Mouse (Mus musculus): ENCODE measurements around the gene Fbxo40. TPM values are rescaled to one million over a fixed set of nuclear protein-coding genes. Genes with fewer than 3 reads are reported as not detected.

Fbxo40 gene
- polyA plus RNA-seq, 1 experiment from 2014 or later = 1.2 TPM

- WGBS = 59% methylated on average over 6 of the region's 6 CpGs
- H3K27me3 ChIP-seq (ENCODE audit: control insufficient read depth, insufficient read depth, low read length) = no peaks in the 10 kb centered on the region
Observed at GRCm38 (mm10) chr16:37009262-37009661, 19.0 kb upstream of the Fbxo40 start.

GRCm38 (mm10) chr16:36999366-36999972, 9.2 kb upstream of the Fbxo40 start:
- Histone ChIP-seq H3K27ac (ENCODE audit: low read depth, low read length) (no peak overlapping the region), H3K36me3 (ENCODE audit: control insufficient read depth, insufficient read depth, low read length) (no peaks in the 10 kb centered on the region), H3K4me2 (replicated peaks; ENCODE audit: low read depth, low read length) (no peak overlapping the region), H3K9me3 (ENCODE audit: control insufficient read depth, low read length) (no peaks in the 10 kb centered on the region), H3K9ac (ENCODE audit: low read depth, low read length) (no peak overlapping the region), H3K4me1 (ENCODE audit: control insufficient read depth, insufficient read depth, low read length) (no peaks in the 10 kb centered on the region), H3K27me3 (ENCODE audit: control insufficient read depth, insufficient read depth, low read length) (no peaks in the 10 kb centered on the region), H3K4me3 (ENCODE audit: low read length) (no peak overlapping the region)
- WGBS = 86% methylated on average over 9 of the region's 9 CpGs
- no peak for ATAC-seq (ENCODE audit: low FRiP score, low TSS enrichment)

More at GRCm38 (mm10) chr16:37009262-37009661, 19.0 kb upstream of the Fbxo40 start:
- Histone ChIP-seq H3K9ac (ENCODE audit: low read depth, low read length) (no peak overlapping the region), H3K27ac (ENCODE audit: low read depth, low read length) (no peak overlapping the region), H3K4me3 (ENCODE audit: low read length) (no peak overlapping the region), H3K9me3 (ENCODE audit: control insufficient read depth, low read length) (no peaks in the 10 kb centered on the region), H3K36me3 (ENCODE audit: control insufficient read depth, insufficient read depth, low read length) (no peaks in the 10 kb centered on the region), H3K4me2 (replicated peaks; ENCODE audit: low read depth, low read length) (no peak overlapping the region), H3K4me1 (ENCODE audit: control insufficient read depth, insufficient read depth, low read length) (peaks cover 8% of the 10 kb centered on the region; the same call in 1 of the 2 replicates)
- ATAC-seq (ENCODE audit: low FRiP score, low TSS enrichment) = no peak

GRCm38 (mm10) chr16:36997650-36998049, 7.4 kb upstream of the Fbxo40 start:
- Histone ChIP-seq H3K27me3 (ENCODE audit: control insufficient read depth, insufficient read depth, low read length) (no peaks in the 10 kb centered on the region), H3K9ac (ENCODE audit: low read depth, low read length) (no peak overlapping the region), H3K27ac (ENCODE audit: low read depth, low read length) (no peak overlapping the region), H3K9me3 (ENCODE audit: control insufficient read depth, low read length) (no peaks in the 10 kb centered on the region), H3K4me2 (replicated peaks; ENCODE audit: low read depth, low read length) (no peak overlapping the region), H3K4me1 (ENCODE audit: control insufficient read depth, insufficient read depth, low read length) (no peaks in the 10 kb centered on the region), H3K4me3 (ENCODE audit: low read length) (no peak overlapping the region), H3K36me3 (ENCODE audit: control insufficient read depth, insufficient read depth, low read length) (no peaks in the 10 kb centered on the region)
- no peak for ATAC-seq (ENCODE audit: low FRiP score, low TSS enrichment)
- WGBS = 83% methylated on average over 6 of the region's 6 CpGs

- ATAC-seq (ENCODE audit: low FRiP score, low TSS enrichment) = peak; percentile 39; the same call in 1 of the 2 replicates
- Histone ChIP-seq H3K4me2 (replicated peaks; ENCODE audit: low read depth, low read length) (0 out of 2 replicates have a peak overlapping the region, but pooled peaks have one; percentile 1), H3K9ac (ENCODE audit: low read depth, low read length) (no peak overlapping the region), H3K4me1 (ENCODE audit: control insufficient read depth, insufficient read depth, low read length) (no peaks in the 10 kb centered on the region), H3K4me3 (ENCODE audit: low read length) (no peak overlapping the region), H3K27me3 (ENCODE audit: control insufficient read depth, insufficient read depth, low read length) (no peaks in the 10 kb centered on the region), H3K9me3 (ENCODE audit: control insufficient read depth, low read length) (no peaks in the 10 kb centered on the region), H3K27ac (ENCODE audit: low read depth, low read length) (no peak overlapping the region), H3K36me3 (ENCODE audit: control insufficient read depth, insufficient read depth, low read length) (no peaks in the 10 kb centered on the region)
- WGBS = 57% methylated on average over 8 of the region's 8 CpGs
Observed at GRCm38 (mm10) chr16:36989493-36989892, 774 bp downstream of the Fbxo40 start.

GRCm38 (mm10) chr16:36988066-36988465, 2.2 kb downstream of the Fbxo40 start:
- Histone ChIP-seq H3K27ac (ENCODE audit: low read depth, low read length) (no peak overlapping the region), H3K36me3 (ENCODE audit: control insufficient read depth, insufficient read depth, low read length) (no peaks in the 10 kb centered on the region), H3K9ac (ENCODE audit: low read depth, low read length) (no peak overlapping the region), H3K4me3 (ENCODE audit: low read length) (no peak overlapping the region), H3K27me3 (ENCODE audit: control insufficient read depth, insufficient read depth, low read length) (no peaks in the 10 kb centered on the region), H3K4me2 (replicated peaks; ENCODE audit: low read depth, low read length) (no peak overlapping the region), H3K4me1 (ENCODE audit: control insufficient read depth, insufficient read depth, low read length) (no peaks in the 10 kb centered on the region), H3K9me3 (ENCODE audit: control insufficient read depth, low read length) (no peaks in the 10 kb centered on the region)
- ATAC-seq (ENCODE audit: low FRiP score, low TSS enrichment) = no peak

GRCm38 (mm10) chr16:36987399-36987798, 2.9 kb downstream of the Fbxo40 start:
- Histone ChIP-seq H3K27me3 (ENCODE audit: control insufficient read depth, insufficient read depth, low read length) (no peaks in the 10 kb centered on the region), H3K27ac (ENCODE audit: low read depth, low read length) (no peak overlapping the region), H3K9ac (ENCODE audit: low read depth, low read length) (no peak overlapping the region), H3K9me3 (ENCODE audit: control insufficient read depth, low read length) (no peaks in the 10 kb centered on the region), H3K4me2 (replicated peaks; ENCODE audit: low read depth, low read length) (no peak overlapping the region), H3K4me3 (ENCODE audit: low read length) (no peak overlapping the region), H3K36me3 (ENCODE audit: control insufficient read depth, insufficient read depth, low read length) (no peaks in the 10 kb centered on the region), H3K4me1 (ENCODE audit: control insufficient read depth, insufficient read depth, low read length) (no peaks in the 10 kb centered on the region)
- no peak for ATAC-seq (ENCODE audit: low FRiP score, low TSS enrichment)
- 92% methylated on average over 2 of the region's 2 CpGs for WGBS

GRCm38 (mm10) chr16:36985636-36986042, 4.6 kb downstream of the Fbxo40 start:
- H3K4me1 ChIP-seq (ENCODE audit: control insufficient read depth, insufficient read depth, low read length) = no peaks in the 10 kb centered on the region
- H3K4me3 ChIP-seq (ENCODE audit: low read length) = no peak overlapping the region
- 0 out of 2 replicates have a peak, but pooled peaks cover 3% of the 10 kb centered on the region for H3K9me3 ChIP-seq (ENCODE audit: control insufficient read depth, low read length)
- no peak for ATAC-seq (ENCODE audit: low FRiP score, low TSS enrichment)
- no peaks in the 10 kb centered on the region for H3K36me3 ChIP-seq (ENCODE audit: control insufficient read depth, insufficient read depth, low read length)
- no peak overlapping the region for H3K27ac ChIP-seq (ENCODE audit: low read depth, low read length)
- no peak overlapping the region for H3K4me2 ChIP-seq (replicated peaks; ENCODE audit: low read depth, low read length)
- 72% methylated on average over 5 of the region's 5 CpGs for WGBS
- H3K27me3 ChIP-seq (ENCODE audit: control insufficient read depth, insufficient read depth, low read length) = no peaks in the 10 kb centered on the region
- no peak overlapping the region for H3K9ac ChIP-seq (ENCODE audit: low read depth, low read length)

- no peak overlapping the region for H3K4me3 ChIP-seq (ENCODE audit: low read length)
- 0 out of 2 replicates have a peak, but pooled peaks cover 3% of the 10 kb centered on the region for H3K9me3 ChIP-seq (ENCODE audit: control insufficient read depth, low read length)
- no peaks in the 10 kb centered on the region for H3K4me1 ChIP-seq (ENCODE audit: control insufficient read depth, insufficient read depth, low read length)
- no peak overlapping the region for H3K9ac ChIP-seq (ENCODE audit: low read depth, low read length)
- WGBS = 70% methylated on average over 1 of the region's 1 CpGs
- no peak overlapping the region for H3K4me2 ChIP-seq (replicated peaks; ENCODE audit: low read depth, low read length)
- no peak for ATAC-seq (ENCODE audit: low FRiP score, low TSS enrichment)
- H3K27me3 ChIP-seq (ENCODE audit: control insufficient read depth, insufficient read depth, low read length) = no peaks in the 10 kb centered on the region
- no peaks in the 10 kb centered on the region for H3K36me3 ChIP-seq (ENCODE audit: control insufficient read depth, insufficient read depth, low read length)
- H3K27ac ChIP-seq (ENCODE audit: low read depth, low read length) = no peak overlapping the region
Observed at GRCm38 (mm10) chr16:36983796-36984195, 6.5 kb downstream of the Fbxo40 start.

- Histone ChIP-seq H3K36me3 (ENCODE audit: control insufficient read depth, insufficient read depth, low read length) (no peaks in the 10 kb centered on the region), H3K4me3 (ENCODE audit: low read length) (no peak overlapping the region), H3K9ac (ENCODE audit: low read depth, low read length) (no peak overlapping the region), H3K9me3 (ENCODE audit: control insufficient read depth, low read length) (0 out of 2 replicates have a peak, but pooled peaks cover 3% of the 10 kb centered on the region), H3K27ac (ENCODE audit: low read depth, low read length) (no peak overlapping the region), H3K27me3 (ENCODE audit: control insufficient read depth, insufficient read depth, low read length) (no peaks in the 10 kb centered on the region), H3K4me2 (replicated peaks; ENCODE audit: low read depth, low read length) (no peak overlapping the region), H3K4me1 (ENCODE audit: control insufficient read depth, insufficient read depth, low read length) (no peaks in the 10 kb centered on the region)
- no peak for ATAC-seq (ENCODE audit: low FRiP score, low TSS enrichment)
- WGBS = 94% methylated on average over 2 of the region's 2 CpGs
Observed at GRCm38 (mm10) chr16:36979127-36979526, 11.1 kb downstream of the Fbxo40 start.
